Mouse (Mus musculus) lung, postnatal 25 days (tissue): Measurements from ENCODE around the gene Spata31d1b.

Experiments
- DNase-seq: peaks from one replicate; pipeline ENCODE4 v3.0.0; 2022; ENCODE audit warnings: low spot score

Gene Spata31d1b

DNA sequence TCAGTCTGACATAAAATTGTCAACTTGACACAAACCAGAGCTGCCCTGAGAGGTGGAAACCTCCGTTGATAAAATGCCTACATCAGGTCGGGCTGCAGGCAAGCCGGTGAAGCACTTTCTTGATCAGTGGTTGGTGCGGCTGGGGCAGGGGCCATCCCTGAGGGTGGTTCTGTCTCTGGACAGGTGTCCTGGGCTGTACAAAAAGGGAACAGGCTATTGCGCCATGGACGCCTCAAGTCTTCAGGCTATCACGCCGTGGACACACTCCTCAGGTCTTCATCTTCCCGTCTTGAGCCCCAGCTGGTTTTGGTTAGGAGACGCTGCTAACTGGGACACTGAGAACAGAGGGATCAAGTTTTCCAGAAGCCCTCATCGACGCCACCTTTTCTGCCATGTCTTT lies 38.2 kb downstream of the Spata31d1b start:
- no peak for DNase-seq

DNA sequence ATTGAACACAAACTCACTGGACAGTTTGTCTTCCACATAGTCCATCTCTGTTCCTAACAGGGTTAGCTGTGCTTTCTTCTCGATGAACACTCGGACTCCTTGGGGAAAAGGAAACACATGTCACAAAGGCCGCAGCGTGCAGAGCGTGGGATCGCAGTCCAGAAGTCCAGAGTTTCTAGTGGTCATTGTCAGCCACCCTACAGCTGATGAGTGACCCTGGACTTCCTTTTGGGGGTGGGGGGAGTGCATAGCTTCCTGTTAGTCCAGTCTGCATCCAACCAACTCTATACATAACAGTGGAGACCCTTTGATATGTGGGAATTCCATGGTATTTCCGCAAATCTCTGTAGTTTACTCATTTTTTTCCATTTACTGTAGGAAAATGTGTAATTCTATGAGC lies 44.8 kb downstream of the Spata31d1b start:
- no peak for DNase-seq

GRCm38 (mm10) chr13:59762791-59763190 lies 50.7 kb downstream of the Spata31d1b start:
- DNase-seq: no peak

- no peak for DNase-seq
Measured at GRCm38 (mm10) chr13:59766786-59767515, 54.9 kb downstream of the Spata31d1b start.

DNA sequence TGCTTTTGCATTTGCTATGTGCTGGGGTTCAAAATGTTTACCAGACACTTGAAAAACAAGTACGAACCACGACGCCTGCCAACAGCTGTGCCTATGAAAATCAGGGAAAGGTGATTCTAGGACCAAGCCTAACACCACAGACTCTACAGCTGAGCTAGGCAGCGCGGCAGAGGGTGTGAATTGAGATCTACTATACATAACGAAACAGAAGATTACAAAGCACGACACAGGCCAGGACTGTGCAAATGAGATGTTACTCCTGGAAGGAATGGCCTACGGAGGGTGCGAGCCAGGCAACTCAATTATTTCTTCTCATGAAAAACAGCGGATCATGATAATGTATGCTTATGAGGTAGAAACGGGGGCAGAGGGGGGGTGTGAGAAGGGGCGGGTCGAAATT lies 56.4 kb downstream of the Spata31d1b start:
- no peak for DNase-seq
